Mouse (Mus musculus): Measurements from ENCODE around the gene Cmbl.

DNA sequence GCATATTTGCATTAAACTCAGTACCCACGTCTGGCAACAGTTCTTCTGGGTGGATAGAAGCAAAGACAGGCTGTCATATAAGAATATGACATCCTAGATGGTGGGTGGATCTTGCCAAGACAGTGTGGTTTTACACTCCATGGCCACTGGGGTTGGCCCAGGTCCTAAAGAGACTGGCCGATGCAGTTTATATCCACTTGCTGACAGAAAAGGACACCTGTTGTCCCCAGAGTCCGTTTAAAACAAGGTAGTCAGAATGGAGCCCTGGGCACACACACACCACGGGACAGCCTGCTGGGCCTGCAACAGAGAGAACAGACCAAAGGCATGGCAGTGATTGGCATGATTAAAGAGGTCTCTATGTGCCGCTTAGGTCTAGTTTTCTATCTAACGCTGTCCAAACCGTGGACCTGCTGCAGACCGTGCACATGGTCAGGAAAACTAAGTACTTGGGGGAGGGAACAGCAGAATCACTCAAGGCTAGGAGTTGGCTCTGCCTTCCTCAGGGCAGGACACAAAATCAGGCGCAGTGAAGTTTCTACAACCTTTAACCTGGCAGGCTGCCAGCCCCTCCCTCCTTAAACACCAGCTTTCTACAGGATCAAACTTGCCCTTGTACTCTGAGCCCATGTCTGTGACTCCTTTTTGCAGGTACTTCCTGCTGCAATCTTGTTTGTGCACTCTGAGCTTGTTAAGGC, 4.3 kb downstream of the Cmbl start:
- no peak for TF ChIP-seq FLI1 (IDR thresholded peaks at IDR 0.05; ENCODE audit: low read length)
- no peak for TF ChIP-seq GATA1 (IDR thresholded peaks at IDR 0.05; ENCODE audit: borderline replicate concordance, low read length)
